Mouse (Mus musculus) cerebellum, adult 9-11 months (tissue): ENCODE measurements around the gene Ruvbl2.
A peak's percentile ranks its signal among the peaks of the same experiment; 100 is the strongest.

ENCODE experiments used
- DNase-seq: peaks from one replicate; pipeline ENCODE4 v3.0.0; 2022

Ruvbl2 gene

GRCm38 (mm10) chr7:45421194-45421593 is 16.7 kb downstream of the Ruvbl2 start:
- DNase-seq: no peak

GRCm38 (mm10) chr7:45420615-45420919 is 17.3 kb downstream of the Ruvbl2 start, which contains the start of gene Lhb:
Gene Lhb (plus strand): TSS chr7:45420820.
- no peak for DNase-seq

GRCm38 (mm10) chr7:45419859-45420614 is 17.9 kb downstream of the Ruvbl2 start:
- no peak for DNase-seq

- DNase-seq: no peak
These were observed 19.9 kb downstream of the Ruvbl2 start for GRCm38 (mm10) chr7:45417962-45418492.

- no peak for DNase-seq
These were observed 22.3 kb downstream of the Ruvbl2 start for GRCm38 (mm10) chr7:45415636-45416035.

- no peak for DNase-seq
These were observed 23.1 kb downstream of the Ruvbl2 start for GRCm38 (mm10) chr7:45414740-45415224.

- DNase-seq: no peak
These were observed 23.8 kb downstream of the Ruvbl2 start for GRCm38 (mm10) chr7:45413864-45414739.

- DNase-seq: no peak
These were observed 24.6 kb downstream of the Ruvbl2 start, which contains the start of gene Ntf5 for GRCm38 (mm10) chr7:45413113-45413863. Gene Ntf5 (plus strand): TSS chr7:45413695.

- DNase-seq: no peak
These were observed 25.5 kb downstream of the Ruvbl2 start for GRCm38 (mm10) chr7:45412421-45412820.

GRCm38 (mm10) chr7:45409497-45410163 is 28.3 kb downstream of the Ruvbl2 start:
- no peak for DNase-seq

GRCm38 (mm10) chr7:45408949-45409348 is 28.9 kb downstream of the Ruvbl2 start:
- no peak for DNase-seq

GRCm38 (mm10) chr7:45408351-45408750 is 29.5 kb downstream of the Ruvbl2 start:
- DNase-seq: no peak

- DNase-seq: no peak
These were observed 30.1 kb downstream of the Ruvbl2 start for GRCm38 (mm10) chr7:45407836-45408235.

GRCm38 (mm10) chr7:45406157-45407156 is 31.4 kb downstream of the Ruvbl2 start:
- no peak for DNase-seq

GRCm38 (mm10) chr7:45405091-45406075 is 32.5 kb downstream of the Ruvbl2 start, which contains the start of gene Kcna7:
Gene Kcna7 (plus strand): TSS chr7:45405653.
- peak; percentile 59 for DNase-seq

GRCm38 (mm10) chr7:45403532-45404261 is 34.2 kb downstream of the Ruvbl2 start:
- DNase-seq: no peak

- no peak for DNase-seq
These were observed 36.3 kb downstream of the Ruvbl2 start for GRCm38 (mm10) chr7:45401521-45402085.

- DNase-seq: no peak
These were observed 41.1 kb downstream of the Ruvbl2 start for GRCm38 (mm10) chr7:45396787-45397186.
